Mouse (Mus musculus) spleen, adult 10 weeks (tissue): Measurements from ENCODE around the gene 2200002J24Rik. TPM values are rescaled to one million over a fixed set of nuclear protein-coding genes. Genes with fewer than 3 reads are reported as not detected.

Source experiments
- polyA plus RNA-seq: library from polyadenylated mRNA; stranded (reverse); fragments of 350-450 nt; fragmentation: Illumina TruSeq; extraction: RNeasy Lipid Tissue Mini Kit (QIAGEN cat#74804); gene quantifications from one replicate; pipeline ENCODE4 v1.2.3, GENCODE M21; 2015; ENCODE audit warnings: low replicate concordance; ENCODE audit not compliant: insufficient read depth

2200002J24Rik gene
- not detected for polyA plus RNA-seq

GRCm38 (mm10) chr7:30698589-30698988 is at the start of gene 2200002J24Rik:
Gene 2200002J24Rik, plus strand, starts transcription at chr7:30698926.

GRCm38 (mm10) chr7:30649591-30650540 is 48.9 kb upstream of the 2200002J24Rik start, which contains the start of gene Rbm42:
Gene Rbm42, minus strand, starts transcription at chr7:30650317.

GRCm38 (mm10) chr7:30664529-30665200 is 34.1 kb upstream of the 2200002J24Rik start, which contains the start of gene Haus5:
Gene Haus5, minus strand, starts transcription at chr7:30664994.

GRCm38 (mm10) chr7:30671480-30671879 is 27.2 kb upstream of the 2200002J24Rik start, which contains the start of gene Pmis2:
Gene Pmis2, minus strand, starts transcription at chr7:30671605.

DNA sequence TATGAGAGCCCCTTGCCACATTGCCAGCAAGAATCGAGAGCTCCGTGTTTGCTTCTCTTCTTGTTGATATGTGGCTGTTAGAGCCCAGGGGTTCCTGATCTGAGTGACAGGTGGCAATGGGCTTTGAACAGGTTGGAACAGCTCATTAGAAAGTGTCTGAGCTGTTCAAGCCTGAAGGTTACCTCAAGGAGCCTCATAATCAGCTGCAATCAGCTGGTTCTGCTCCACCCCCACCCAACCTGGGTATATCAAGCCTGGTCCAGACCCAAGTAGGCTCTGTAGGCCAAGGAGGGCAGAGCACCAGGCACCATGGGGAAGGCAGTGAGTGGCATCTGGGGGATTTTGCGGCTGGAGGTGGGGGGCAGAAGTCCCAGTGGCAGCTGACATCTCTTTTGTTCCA is 13.2 kb downstream of the 2200002J24Rik start, which contains the start of gene Atp4a:
Gene Atp4a (plus strand): TSS at position 268 of the 400 bp plus-strand sequence.

DNA sequence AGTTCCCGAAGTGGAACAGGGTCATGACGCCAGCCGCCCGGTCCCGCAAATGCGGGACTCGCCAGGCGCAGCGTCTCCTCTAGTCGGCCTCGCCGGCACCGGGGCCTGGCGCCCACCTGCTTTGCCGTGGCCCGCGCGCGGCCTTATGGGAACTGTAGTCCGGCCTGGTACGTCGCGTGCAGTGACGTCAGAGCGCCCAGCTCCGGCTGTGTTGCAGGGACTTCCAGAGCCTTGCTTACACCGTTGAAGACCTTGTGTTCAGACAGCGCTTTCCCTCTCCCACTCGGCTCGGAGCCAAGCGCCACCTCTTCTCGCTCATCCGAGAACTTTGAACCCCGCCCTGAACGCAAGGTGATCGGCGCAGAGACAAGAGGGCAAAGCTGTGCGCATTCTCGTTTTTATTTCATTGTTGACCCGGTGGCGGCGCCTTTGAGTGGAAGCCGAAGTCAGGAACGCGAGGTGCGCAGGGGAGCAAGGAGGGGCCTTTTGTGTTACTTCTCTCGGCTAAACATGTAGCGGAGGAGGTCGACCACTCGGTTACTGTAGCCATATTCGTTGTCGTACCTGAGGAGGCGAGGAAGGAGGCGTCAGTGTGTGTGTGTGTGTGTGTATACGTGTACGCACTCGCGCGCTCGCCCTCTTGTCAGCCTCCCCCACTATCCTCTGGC is 30.8 kb downstream of the 2200002J24Rik start, which contains the start of gene Tmem147:
Gene Tmem147 (minus strand): TSS at position 145 of the 668 bp plus-strand sequence.

GRCm38 (mm10) chr7:30743617-30744016 is 44.9 kb downstream of the 2200002J24Rik start, which contains the start of gene Gapdhs:
Gene Gapdhs, minus strand, starts transcription at chr7:30743681.

Other genes with a start within 250 kb of the 2200002J24Rik start
- not detected for gene Kirrel2, start 241.2 kb upstream of the 2200002J24Rik start, polyA plus RNA-seq
- 0.26 TPM for gene Nphs1, start 240.6 kb upstream of the 2200002J24Rik start, polyA plus RNA-seq
- not detected for gene Prodh2, start 205.3 kb upstream of the 2200002J24Rik start, polyA plus RNA-seq
- gene Arhgap33, start 163.9 kb upstream of the 2200002J24Rik start, polyA plus RNA-seq = 2.3 TPM
- 6.5 TPM for gene Hspb6, start 146.7 kb upstream of the 2200002J24Rik start, polyA plus RNA-seq
- 6.0 TPM for gene Proser3, start 146.6 kb upstream of the 2200002J24Rik start, polyA plus RNA-seq
- gene Lin37, start 139.1 kb upstream of the 2200002J24Rik start, polyA plus RNA-seq = 50.0 TPM
- 48.4 TPM for gene U2af1l4, start 135.6 kb upstream of the 2200002J24Rik start, polyA plus RNA-seq
- gene Gm49396, start 135.6 kb upstream of the 2200002J24Rik start, polyA plus RNA-seq = 21.5 TPM
- 134 TPM for gene Psenen, start 135.3 kb upstream of the 2200002J24Rik start, polyA plus RNA-seq
- not detected for gene Igflr1, start 133.5 kb upstream of the 2200002J24Rik start, polyA plus RNA-seq
- gene Kmt2b, start 110.2 kb upstream of the 2200002J24Rik start, polyA plus RNA-seq = 45.0 TPM
- gene Zbtb32, start 100.0 kb upstream of the 2200002J24Rik start, polyA plus RNA-seq = 2.5 TPM
- 0.22 TPM for gene Upk1a, start 86.1 kb upstream of the 2200002J24Rik start, polyA plus RNA-seq
- gene Cox6b1, start 72.8 kb upstream of the 2200002J24Rik start, polyA plus RNA-seq = 519 TPM
- gene Etv2, start 63.1 kb upstream of the 2200002J24Rik start, polyA plus RNA-seq = not detected
- gene Rbm42, start 48.6 kb upstream of the 2200002J24Rik start, polyA plus RNA-seq = 12.1 TPM
- 27.1 TPM for gene Haus5, start 33.9 kb upstream of the 2200002J24Rik start, polyA plus RNA-seq
- gene Pmis2, start 27.3 kb upstream of the 2200002J24Rik start, polyA plus RNA-seq = not detected
- gene Atp4a, start 13.3 kb downstream of the 2200002J24Rik start, polyA plus RNA-seq = not detected
- 51.8 TPM for gene Tmem147, start 30.6 kb downstream of the 2200002J24Rik start, polyA plus RNA-seq
- not detected for gene Gapdhs, start 44.8 kb downstream of the 2200002J24Rik start, polyA plus RNA-seq
- 5.4 TPM for gene Sbsn, start 52.5 kb downstream of the 2200002J24Rik start, polyA plus RNA-seq
- 0.43 TPM for gene Dmkn, start 64.8 kb downstream of the 2200002J24Rik start, polyA plus RNA-seq
- gene Krtdap, start 89.0 kb downstream of the 2200002J24Rik start, polyA plus RNA-seq = not detected
- gene Ffar2, start 124.8 kb downstream of the 2200002J24Rik start, polyA plus RNA-seq = 23.9 TPM
- 0.41 TPM for gene Ffar3, start 157.3 kb downstream of the 2200002J24Rik start, polyA plus RNA-seq
- 29.4 TPM for gene Ffar1, start 162.6 kb downstream of the 2200002J24Rik start, polyA plus RNA-seq
- 692 TPM for gene Cd22, start 181.4 kb downstream of the 2200002J24Rik start, polyA plus RNA-seq
- 1.0 TPM for gene Mag, start 215.9 kb downstream of the 2200002J24Rik start, polyA plus RNA-seq
- gene Hamp2, start 225.8 kb downstream of the 2200002J24Rik start, polyA plus RNA-seq = not detected
- gene Hamp, start 245.1 kb downstream of the 2200002J24Rik start, polyA plus RNA-seq = not detected